Mouse (Mus musculus) Patski (cell line): Measurements from ENCODE around the gene Fbrsl1. TPM values are rescaled to one million over a fixed set of nuclear protein-coding genes. Genes with fewer than 3 reads are reported as not detected.

Experiments
- ATAC-seq: fragments of 100-300 bp; one replicate; pipeline ENCODE4 v1.8.0; 2021
- CTCF ChIA-PET: fragments of 350-600 bp; sonication (Branson Sonifier 250); formaldehyde crosslinking; loops from one replicate; lab custom pipeline; 2022; ENCODE audit warnings: inconsistent platforms; lab: Charles Lee
- POLR2A ChIA-PET: fragments of 350-600 bp; sonication (Branson Sonifier 250); formaldehyde crosslinking; loops from one replicate; lab custom pipeline; 2022; ENCODE audit warnings: antibody characterized with exemption, inconsistent platforms; lab: Charles Lee
- DNase-seq: peaks from one replicate; pipeline ENCODE4 v3.0.0-alpha.2; 2011; ENCODE audit warnings: low read depth, low spot score
- H3K27me3 ChIP-seq: fragments of 371-371 bp; one replicate; pipeline ENCODE4 v1.5.1; 2021
- CTCF ChIP-seq: fragments of 100-300 bp; IDR thresholded peaks from one replicate; pipeline ENCODE4 v1.5.1; 2021
- in situ Hi-C: fragments of 300-500 bp; cut with MboI; formaldehyde crosslinking; loops from 3 replicates; pipeline ENCODE4 v1.11.1; 2018; ENCODE audit warnings: low pct_unique_long_range_greater_than_20kb, mixed read lengths
- polyA plus RNA-seq: library from polyadenylated mRNA; unstranded; gene quantifications from one replicate; pipeline ENCODE4 v1.2.3, GENCODE M21; 2021

Gene Fbrsl1
- polyA plus RNA-seq, 1 experiment from 2014 or later = 33.6 TPM

DNA sequence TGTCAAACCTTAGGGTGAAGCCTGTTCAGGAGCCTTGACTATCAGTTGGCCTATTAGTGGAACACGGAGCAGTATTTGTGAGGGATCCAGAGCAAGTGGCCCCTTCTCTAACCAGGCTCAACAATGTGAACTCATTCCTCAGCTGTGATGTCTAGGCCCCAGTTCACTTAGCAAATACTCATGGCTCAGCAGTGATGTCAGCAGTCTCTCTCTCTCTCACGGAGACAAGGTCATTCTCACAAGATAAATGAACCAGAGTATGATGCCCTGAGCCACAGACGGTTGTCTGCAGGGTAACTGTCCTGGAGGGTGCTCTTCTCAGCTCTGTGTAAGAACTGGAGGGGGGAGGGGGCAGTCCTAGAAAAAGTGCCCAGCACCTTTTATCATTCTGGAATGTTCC, 44.4 kb downstream of the Fbrsl1 start:
- in situ Hi-C loops = no loop called here
- ATAC-seq (peak; percentile 62), DNase-seq (no peak)
- ChIA-PET POLR2A (interaction anchor here (1.0 kb wide), 1 partner anchor 10 kb away, joined by 4 read pairs; no protein-coding TSS in a partner anchor), CTCF (interaction anchor here (0.9 to 1.5 kb wide), 5 partner anchors 11 to 49 kb away, joined by 3 to 5 read pairs (median 4); no protein-coding TSS in a partner anchor)
- H3K27me3 ChIP-seq = no peaks in the 10 kb centered on the region
- no peak for TF ChIP-seq CTCF

- CTCF ChIA-PET = interaction anchor here (1.0 to 1.5 kb wide), 2 partner anchors 26 to 38 kb away, joined by 3 to 4 read pairs; no protein-coding TSS in a partner anchor
- in situ Hi-C loops = no loop called here
- POLR2A ChIA-PET = interaction anchor here (1.0 kb wide), 1 partner anchor 12 kb away, joined by 4 read pairs; no protein-coding TSS in a partner anchor
Observed at GRCm38 (mm10) chr5:110402557-110402956, 45.7 kb downstream of the Fbrsl1 start.

DNA sequence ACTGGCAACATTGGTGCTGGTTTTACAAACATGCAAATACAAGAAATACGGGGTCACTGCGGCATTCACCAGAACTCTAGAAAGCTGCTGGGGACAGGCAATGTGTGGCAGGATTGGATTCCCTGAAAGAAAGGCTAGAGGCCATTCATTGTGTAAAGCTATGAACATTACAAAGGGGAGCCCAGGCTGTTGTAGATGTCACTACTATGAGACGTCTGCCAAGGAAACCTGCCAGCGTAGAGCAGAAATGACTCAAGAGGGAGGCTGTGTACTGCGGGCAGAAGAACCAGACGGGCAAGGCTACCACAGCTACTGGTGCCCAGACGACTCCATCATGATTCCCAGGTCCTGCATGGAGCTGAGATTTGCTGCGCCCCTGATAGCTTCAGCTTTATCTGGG, 47.2 kb downstream of the Fbrsl1 start:
- no peaks in the 10 kb centered on the region for H3K27me3 ChIP-seq
- ATAC-seq = no peak
- ChIA-PET POLR2A (no interaction called here), CTCF (interaction anchor here (0.8 to 1.4 kb wide), 4 partner anchors 18 to 46 kb away, joined by 3 read pairs; no protein-coding TSS in a partner anchor)
- TF ChIP-seq CTCF = no peak
- DNase-seq = no peak
- in situ Hi-C loops = no loop called here

More at GRCm38 (mm10) chr5:110402557-110402956, 45.7 kb downstream of the Fbrsl1 start:
- TF ChIP-seq CTCF = no peak
- no peaks in the 10 kb centered on the region for H3K27me3 ChIP-seq
- ATAC-seq (no peak), DNase-seq (no peak)

DNA sequence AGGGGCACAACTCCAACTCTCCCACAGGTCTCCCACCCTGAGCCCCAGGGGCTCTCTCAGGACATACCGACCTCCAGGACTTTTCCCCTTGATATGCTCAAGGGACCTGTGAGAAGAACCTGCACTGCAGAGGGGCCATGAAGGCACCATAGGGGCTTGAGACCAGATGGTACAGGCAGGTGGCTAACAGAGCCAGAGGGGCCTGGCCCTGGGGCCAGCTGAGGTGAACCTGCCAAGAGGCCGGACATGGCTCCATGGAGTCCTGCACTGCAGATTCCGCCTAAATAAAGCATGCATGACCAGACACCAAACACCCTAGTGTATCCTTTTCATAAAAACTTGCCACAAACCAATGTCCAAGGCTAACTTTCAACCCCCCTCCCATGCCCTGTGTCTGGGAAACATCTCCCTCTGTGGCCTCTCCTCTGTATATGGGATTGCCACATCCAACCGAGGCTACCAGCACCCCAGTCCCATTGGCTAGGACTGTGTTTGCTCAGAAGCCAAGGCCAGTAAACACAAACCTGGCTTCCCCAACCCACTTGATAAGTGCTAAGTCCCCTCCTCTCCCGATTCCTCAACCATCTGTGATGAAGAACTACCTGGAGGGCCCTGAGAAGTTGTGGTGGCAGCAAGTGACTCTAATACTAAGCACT, 53.2 kb downstream of the Fbrsl1 start:
- DNase-seq (no peak), ATAC-seq (no peak)
- in situ Hi-C loops = no loop called here
- POLR2A ChIA-PET = no interaction called here
- TF ChIP-seq CTCF = no peak
- CTCF ChIA-PET = interaction anchor here (2.1 kb wide), 1 partner anchor 14 kb away, joined by 6 read pairs; no protein-coding TSS in a partner anchor
- no peaks in the 10 kb centered on the region for H3K27me3 ChIP-seq

- no peaks in the 10 kb centered on the region for H3K27me3 ChIP-seq
- ATAC-seq = no peak
- no peak for DNase-seq
- no peak for TF ChIP-seq CTCF
- in situ Hi-C loops = no loop called here
- ChIA-PET POLR2A (interaction anchor here (0.7 kb wide), 1 partner anchor 38 kb away, joined by 3 read pairs; no protein-coding TSS in a partner anchor), CTCF (interaction anchor here (1.0 to 1.6 kb wide), 3 partner anchors 8 to 37 kb away, joined by 3 to 5 read pairs (median 4); no protein-coding TSS in a partner anchor)
Observed at GRCm38 (mm10) chr5:110392727-110393126, 55.6 kb downstream of the Fbrsl1 start.

- H3K27me3 ChIP-seq = no peaks in the 10 kb centered on the region
- DNase-seq (no peak), ATAC-seq (no peak)
- CTCF ChIA-PET = interaction anchor here (1.1 kb wide), 1 partner anchor 45 kb away, joined by 3 read pairs; no protein-coding TSS in a partner anchor
- POLR2A ChIA-PET = interaction anchor here (0.6 kb wide), 1 partner anchor 21 kb away, joined by 4 read pairs; no protein-coding TSS in a partner anchor
- no peak for TF ChIP-seq CTCF
- in situ Hi-C loops = no loop called here
Observed at GRCm38 (mm10) chr5:110390631-110391030, 57.7 kb downstream of the Fbrsl1 start.

DNA sequence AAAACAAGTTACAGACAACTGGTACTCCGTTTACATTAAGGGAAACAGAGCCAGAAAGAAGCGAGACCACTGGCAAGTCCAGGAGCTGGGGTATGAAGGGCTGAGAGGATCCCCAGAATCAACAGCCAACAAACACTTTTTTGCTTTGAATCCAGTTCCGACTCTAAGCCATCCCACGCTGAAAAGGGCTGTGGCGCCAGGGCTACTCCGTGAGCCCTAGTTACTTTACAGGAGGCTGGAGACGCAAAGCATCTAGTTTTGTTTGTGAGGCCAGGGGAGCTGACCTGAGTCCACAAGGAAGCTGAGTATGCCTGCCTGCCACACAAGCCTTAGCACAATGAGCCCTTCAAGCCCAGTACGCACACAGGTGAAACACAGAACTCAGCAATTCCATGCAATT, 61.0 kb downstream of the Fbrsl1 start:
- ATAC-seq (no peak), DNase-seq (no peak)
- ChIA-PET CTCF (no interaction called here), POLR2A (interaction anchor here (0.6 kb wide), 1 partner anchor 29 kb away, joined by 3 read pairs; no protein-coding TSS in a partner anchor)
- TF ChIP-seq CTCF = no peak
- H3K27me3 ChIP-seq = no peaks in the 10 kb centered on the region
- in situ Hi-C loops = no loop called here

DNA sequence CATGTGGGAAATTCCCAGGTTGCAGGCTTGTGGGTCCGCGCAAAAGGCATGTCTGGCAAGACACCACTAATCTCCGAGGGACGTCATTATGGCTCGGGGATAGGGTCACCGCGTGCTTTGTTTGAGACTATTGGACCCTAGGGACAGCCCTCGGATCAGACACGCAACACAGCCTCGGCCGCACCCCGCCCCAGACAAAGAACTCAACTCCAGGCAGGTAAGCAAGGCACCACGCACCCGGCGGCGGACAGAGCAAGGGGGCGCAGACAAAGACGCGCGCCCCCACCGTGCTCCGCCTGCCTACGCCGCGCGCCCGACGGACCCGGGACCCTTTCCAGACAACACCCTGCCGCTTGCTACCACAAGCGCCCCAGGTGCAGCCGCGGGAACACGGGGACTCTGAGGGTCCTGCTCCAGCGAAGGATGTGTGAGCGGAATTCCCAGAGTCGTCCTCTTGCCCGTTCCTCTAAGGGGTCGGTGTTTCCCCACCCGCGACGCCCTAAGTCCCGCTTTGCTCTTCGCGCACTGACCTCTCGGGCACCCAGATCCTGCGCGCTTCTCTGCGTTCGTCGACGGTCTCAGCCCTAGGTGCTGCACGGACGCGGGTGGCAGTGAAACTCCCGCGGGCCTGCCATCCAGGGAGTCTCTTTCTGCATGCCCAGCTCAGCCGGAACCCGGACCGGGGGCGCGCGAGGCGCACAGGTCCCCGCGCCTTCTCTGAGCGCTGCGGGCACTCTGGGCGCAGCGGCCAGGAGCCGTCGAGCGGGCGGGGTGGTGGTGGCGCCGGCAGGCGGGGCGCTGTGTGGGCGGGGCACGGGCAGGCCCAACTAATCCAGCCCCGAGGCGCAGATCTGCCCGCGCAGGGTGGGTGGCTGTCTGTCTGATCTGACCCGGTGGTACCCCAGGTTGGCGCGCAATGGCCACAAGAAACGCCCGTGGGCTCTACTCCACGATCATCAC, 61.7 kb downstream of the Fbrsl1 start:
- H3K27me3 ChIP-seq = no peaks in the 10 kb centered on the region
- in situ Hi-C loops = no loop called here
- CTCF ChIA-PET = no interaction called here
- TF ChIP-seq CTCF = no peak
- POLR2A ChIA-PET = no interaction called here
- DNase-seq (no peak), ATAC-seq (no peak)

- CTCF ChIA-PET = interaction anchor here (1.1 to 2.6 kb wide), 6 partner anchors 8 to 47 kb away, joined by 3 to 5 read pairs (median 4); no protein-coding TSS in a partner anchor
- TF ChIP-seq CTCF = no peak
- in situ Hi-C loops = no loop called here
Observed at GRCm38 (mm10) chr5:110385263-110385662, 63.0 kb downstream of the Fbrsl1 start.

GRCm38 (mm10) chr5:110384491-110384890, 63.8 kb downstream of the Fbrsl1 start:
- in situ Hi-C loops = loop anchor here (5.0 kb wide), 1 partner anchor 43 kb away; no protein-coding TSS in a partner anchor
- ATAC-seq (no peak), DNase-seq (no peak)
- no peak for TF ChIP-seq CTCF
- H3K27me3 ChIP-seq = no peaks in the 10 kb centered on the region
- ChIA-PET CTCF (interaction anchor here (1.1 to 2.6 kb wide), 8 partner anchors 8 to 50 kb away, joined by 3 to 7 read pairs (median 4); no protein-coding TSS in a partner anchor), POLR2A (interaction anchor here (1.3 kb wide), 1 partner anchor 10 kb away, joined by 3 read pairs; no protein-coding TSS in a partner anchor)

More at GRCm38 (mm10) chr5:110385263-110385662, 63.0 kb downstream of the Fbrsl1 start:
- no peaks in the 10 kb centered on the region for H3K27me3 ChIP-seq
- no peak for ATAC-seq
- no peak for DNase-seq
- POLR2A ChIA-PET = interaction anchor here (1.3 kb wide), 1 partner anchor 9 kb away, joined by 3 read pairs; no protein-coding TSS in a partner anchor
